Mouse (Mus musculus) small intestine, adult 2 months (tissue): ENCODE measurements around the gene Ephb1.

Experiments
- CTCF ChIP-seq: fragments of 200-500 bp; IDR thresholded peaks from 2 replicates; pipeline ENCODE4 v1.5.1; 2012; ENCODE audit warnings: low read depth, mild to moderate bottlenecking, control low read depth, inconsistent platforms, low read length, moderate library complexity, mixed read lengths; ENCODE audit not compliant: insufficient replicate concordance, insufficient read length; ENCODE audit errors: extremely low read depth
- POLR2A ChIP-seq: fragments of 200-500 bp; IDR thresholded peaks from 2 replicates; pipeline ENCODE4 v1.6.1; 2012; ENCODE audit warnings: low read depth, mild to moderate bottlenecking, control low read depth, inconsistent platforms, low read length, moderate library complexity

DNA sequence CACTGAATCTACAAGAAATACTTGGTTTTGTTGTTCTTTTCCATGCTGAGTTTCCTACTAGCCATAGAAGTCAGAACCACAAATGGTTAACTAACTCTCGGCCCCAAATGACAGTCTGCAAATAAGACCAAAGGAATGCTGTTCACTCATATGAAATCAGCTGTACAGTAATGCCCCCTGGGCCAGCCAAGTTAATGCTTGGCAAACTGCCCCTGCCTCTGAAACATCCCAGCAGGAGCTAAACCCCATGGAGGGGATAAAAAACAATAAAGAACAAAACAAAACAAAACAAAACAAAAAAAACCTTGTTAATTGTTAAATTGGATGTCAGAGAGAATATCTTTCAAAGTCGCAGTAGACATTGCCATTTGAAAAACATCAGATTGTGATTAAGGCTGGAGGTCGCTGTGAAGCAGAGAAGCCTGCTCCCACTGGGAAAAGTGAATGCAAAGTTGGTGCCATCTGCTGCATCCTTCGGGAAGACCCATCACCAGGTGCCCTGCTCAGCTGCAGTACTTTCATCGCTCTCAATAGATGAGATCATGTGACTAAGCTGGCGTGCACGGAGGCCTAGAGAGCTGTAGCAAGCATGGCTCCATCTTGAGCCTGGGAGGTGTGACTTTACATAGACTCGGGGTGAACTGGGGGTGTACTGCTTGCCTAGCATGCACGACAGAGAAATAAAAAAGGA lies 443.2 kb downstream of the Ephb1 start:
- no peak for TF ChIP-seq CTCF
- TF ChIP-seq POLR2A, result no peak
